Mouse (Mus musculus) spleen, adult 12 weeks (tissue): ENCODE data around the gene Ppargc1a.

Source experiments
- DNase-seq: peaks from one replicate; pipeline ENCODE4 v3.0.0; 2022; ENCODE audit warnings: low spot score

The Ppargc1a gene

GRCm38 (mm10) chr5:51412303-51413117 is 155.0 kb downstream of the Ppargc1a start:
- no peak for DNase-seq

GRCm38 (mm10) chr5:51410006-51410405 is 157.5 kb downstream of the Ppargc1a start:
- no peak for DNase-seq

DNA sequence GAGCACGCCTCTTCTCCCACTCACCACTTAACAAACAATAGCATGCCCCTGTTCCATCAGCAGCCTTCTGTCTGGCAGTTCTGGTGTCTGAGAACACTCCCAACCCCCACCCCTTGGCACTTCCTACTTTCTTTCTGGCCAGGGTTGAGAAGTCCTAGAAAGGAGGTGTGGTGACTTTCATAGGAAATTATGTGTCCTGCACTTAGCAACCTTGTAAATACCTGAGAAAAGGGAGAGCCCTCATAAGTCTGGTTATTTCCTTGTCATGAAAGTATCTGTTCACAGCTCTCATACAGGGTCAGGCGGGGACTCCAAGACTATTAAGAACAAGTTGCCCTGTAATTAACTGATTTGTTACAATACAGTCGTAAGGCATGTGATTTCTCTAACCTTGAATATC is 161.1 kb downstream of the Ppargc1a start:
- no peak for DNase-seq
